In the genomic region with DNA sequence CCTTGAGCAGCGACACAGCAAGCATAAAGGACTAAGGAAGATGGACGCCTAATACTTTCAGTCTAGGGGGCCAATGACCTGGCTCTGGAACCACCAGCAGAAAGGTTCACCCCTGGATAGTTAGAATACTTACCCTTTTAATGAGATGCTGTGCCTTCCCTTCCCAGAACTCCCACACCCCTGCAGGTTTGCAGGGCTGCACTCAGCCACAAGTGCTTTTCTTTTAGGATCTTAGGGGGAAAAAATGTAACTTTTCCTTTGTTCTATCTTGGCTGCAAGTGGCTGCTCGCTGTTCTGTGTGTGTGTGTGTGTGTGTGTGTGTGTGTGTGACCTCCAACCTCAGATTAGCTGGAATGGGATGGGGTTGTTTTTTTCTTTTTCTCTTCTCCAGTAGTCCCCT, we compare ENCODE assay signal across 16 mouse cellular contexts. TPM values are rescaled to one million over a fixed set of nuclear protein-coding genes. Genes with fewer than 3 reads are reported as not detected.
DNase-seq lines count a peak whose midpoint lies in the region; ATAC-seq and TF ChIP-seq lines count a peak whose summit lies in the region.
"Had no signal": no experiment of that assay in that cellular context is flagged by ENCODE, and none has a peak within 500 bp of the region (broad histone marks: within the 10 kb centered on the region; RNA-seq: fewer than 3 reads in every experiment).

No protein-coding gene starts in this region.

- DNase-seq in heart, adult 2 months = no peak
- DNase-seq in midbrain, embryonic 10.5 days (ENCODE audit: low spot score) = no peak
- DNase-seq in frontal cortex, postnatal 10 days (ENCODE audit: low spot score in 2 of 2) = no peak
- no peak for DNase-seq in spleen, postnatal 4 days (ENCODE audit: low spot score in 2 of 2)
- DNase-seq in lung, postnatal 10 days = no peak
- DNase-seq: adrenal gland, postnatal 36 days; B cell, adult 2 months; liver, embryonic 13.5 days; right cerebral cortex, postnatal 4 days had no signal

- intact Hi-C loops in heart, adult 2 months (cut with DNase I) = no loop called here

- peaks cover 70% of the 10 kb centered on the region for H3K4me1 ChIP-seq in heart, embryonic 15.5 days (replicated peaks)
- H3K4me1 ChIP-seq in heart, adult 2 months (ENCODE audit: control insufficient read depth, insufficient read depth, low read length) = peaks cover 12% of the 10 kb centered on the region
- H3K4me1 ChIP-seq in forebrain, embryonic 13.5 days = peaks cover 94% of the 10 kb centered on the region
- H3K4me1 ChIP-seq in midbrain, embryonic 10.5 days = peaks cover 99% of the 10 kb centered on the region
- H3K4me1 ChIP-seq in stomach, embryonic 16.5 days (ENCODE audit: control insufficient read depth, insufficient read depth, low read length) = peaks cover 36% of the 10 kb centered on the region

- TF ChIP-seq CTCF in heart, adult 2 months (IDR thresholded peaks at IDR 0.05) = no peak

- ATAC-seq in heart, embryonic 15.5 days (replicated peaks; ENCODE audit: insufficient number of reproducible peaks, insufficient read depth, low FRiP score, low read depth) = no peak
- no peak for ATAC-seq in forebrain, embryonic 13.5 days
- ATAC-seq in stomach, embryonic 16.5 days (ENCODE audit: insufficient read depth, low FRiP score) = no peak
- ATAC-seq: Patski had no signal

- H3K27me3 ChIP-seq in heart, embryonic 15.5 days = no peaks in the 10 kb centered on the region
- no peaks in the 10 kb centered on the region for H3K27me3 ChIP-seq in heart, adult 2 months (ENCODE audit: control insufficient read depth, insufficient read depth, low read length)
- H3K27me3 ChIP-seq in forebrain, embryonic 13.5 days = no peaks in the 10 kb centered on the region
- no peaks in the 10 kb centered on the region for H3K27me3 ChIP-seq in midbrain, embryonic 10.5 days (ENCODE audit: low read depth, poor library complexity, severe bottlenecking)
- H3K27me3 ChIP-seq in stomach, embryonic 16.5 days (ENCODE audit: control insufficient read depth, insufficient read depth, low read length) = no peaks in the 10 kb centered on the region
- H3K27me3 ChIP-seq: liver, embryonic 13.5 days; Patski had no signal

- no peak overlapping the region for H3K4me3 ChIP-seq in heart, embryonic 15.5 days
- H3K4me3 ChIP-seq in heart, adult 2 months = no peak overlapping the region
- no peak overlapping the region for H3K4me3 ChIP-seq in forebrain, embryonic 13.5 days
- H3K4me3 ChIP-seq in midbrain, embryonic 10.5 days = peak overlapping the region; percentile 63; the same call in 1 of the 2 replicates
- no peak overlapping the region for H3K4me3 ChIP-seq in stomach, embryonic 16.5 days (replicated peaks; ENCODE audit: low read length)
- H3K4me3 ChIP-seq: erythroblast, embryonic 14.5 days; liver, embryonic 13.5 days had no signal

- no peak overlapping the region for H3K9ac ChIP-seq in heart, embryonic 15.5 days
- no peak overlapping the region for H3K9ac ChIP-seq in heart, adult 2 months (ENCODE audit: low read depth, low read length)
- peak overlapping the region; percentile 79; the same call in 1 of the 2 replicates for H3K9ac ChIP-seq in forebrain, embryonic 13.5 days
- H3K9ac ChIP-seq in stomach, embryonic 16.5 days (ENCODE audit: low read length) = no peak overlapping the region
- H3K9ac ChIP-seq: liver, embryonic 13.5 days had no signal

- no peaks in the 10 kb centered on the region for H3K9me3 ChIP-seq in heart, embryonic 15.5 days (replicated peaks)
- no peaks in the 10 kb centered on the region for H3K9me3 ChIP-seq in forebrain, embryonic 13.5 days (replicated peaks)
- H3K9me3 ChIP-seq in midbrain, embryonic 10.5 days (replicated peaks) = no peaks in the 10 kb centered on the region
- H3K9me3 ChIP-seq in stomach, embryonic 16.5 days (replicated peaks; ENCODE audit: control insufficient read depth, low read length) = no peaks in the 10 kb centered on the region
- H3K9me3 ChIP-seq: liver, embryonic 13.5 days had no signal

- H3K4me2 ChIP-seq in heart, embryonic 15.5 days = no peak overlapping the region
- peak overlapping the region; percentile 72; the same call in 1 of the 2 replicates for H3K4me2 ChIP-seq in forebrain, embryonic 13.5 days
- H3K4me2 ChIP-seq in stomach, embryonic 16.5 days (ENCODE audit: low read depth, low read length) = no peak overlapping the region
- H3K4me2 ChIP-seq: liver, embryonic 13.5 days had no signal

- WGBS in heart, embryonic 15.5 days = 86% methylated on average over 3 of the region's 3 CpGs
- 69% methylated on average over 3 of the region's 3 CpGs for WGBS in heart, adult 2 months
- 59% methylated on average over 3 of the region's 3 CpGs for WGBS in forebrain, embryonic 13.5 days
- WGBS in midbrain, embryonic 10.5 days = 63% methylated on average over 3 of the region's 3 CpGs
- 79% methylated on average over 3 of the region's 3 CpGs for WGBS in stomach, embryonic 16.5 days

- TF ChIP-seq POLR2A in heart, adult 2 months (IDR thresholded peaks at IDR 0.05; ENCODE audit: insufficient read depth, low read depth, low read length) = no peak

- no peaks in the 10 kb centered on the region for H3K79me2 ChIP-seq in heart, adult 2 months (replicated peaks; ENCODE audit: control insufficient read depth, insufficient read depth, low read length)

- H3K27ac ChIP-seq in heart, embryonic 15.5 days = peak overlapping the region; percentile 94; the same call in 1 of the 2 replicates
- no peak overlapping the region for H3K27ac ChIP-seq in heart, adult 2 months
- peak overlapping the region; percentile 98 for H3K27ac ChIP-seq in forebrain, embryonic 13.5 days
- H3K27ac ChIP-seq in midbrain, embryonic 10.5 days (replicated peaks) = peak overlapping the region; percentile 95
- H3K27ac ChIP-seq in stomach, embryonic 16.5 days (ENCODE audit: low read length) = peak overlapping the region; percentile 94; the same call in 1 of the 2 replicates
- H3K27ac ChIP-seq: liver, embryonic 13.5 days; macrophage had no signal

- TF ChIP-seq EP300 in heart, adult 2 months (IDR thresholded peaks at IDR 0.05; ENCODE audit: insufficient read depth, low read depth, low read length) = no peak

- H3K36me3 ChIP-seq in heart, embryonic 15.5 days = no peaks in the 10 kb centered on the region
- H3K36me3 ChIP-seq in heart, adult 2 months (ENCODE audit: control insufficient read depth, insufficient read depth, low read length) = no peaks in the 10 kb centered on the region; the same call in 1 of the 2 replicates
- H3K36me3 ChIP-seq in forebrain, embryonic 13.5 days (ENCODE audit: poor library complexity, severe bottlenecking) = no peaks in the 10 kb centered on the region
- peaks cover 14% of the 10 kb centered on the region for H3K36me3 ChIP-seq in midbrain, embryonic 10.5 days
- H3K36me3 ChIP-seq in stomach, embryonic 16.5 days (ENCODE audit: control insufficient read depth, insufficient read depth, low read length) = no peaks in the 10 kb centered on the region
- H3K36me3 ChIP-seq: liver, embryonic 13.5 days had no signal

RNA-seq across cellular contexts. Expression of a gene that starts 35.3 kb away (rescaled TPM):
- polyA plus RNA-seq in heart, embryonic 15.5 days (2015; fragmentation: Nextera tagmentation; extraction: Ambion mirVana) = 719 and 906 TPM in 2 replicates
- total RNA-seq in heart, adult 2 months (2021) = 10 to 100 TPM; 57.0 to 85.0 TPM
- 165 and 235 TPM in 2 replicates for polyA plus RNA-seq in heart, adult 2 months (2012; rRNA removed)
- polyA plus RNA-seq in forebrain, embryonic 13.5 days (2015; fragmentation: Nextera tagmentation; extraction: Ambion mirVana) = 10,586 and 11,102 TPM in 2 replicates
- 4,467 and 6,520 TPM in 2 replicates for polyA plus RNA-seq in midbrain, embryonic 10.5 days (2016; fragmentation: Nextera tagmentation; extraction: Ambion mirVana)
- 1,001 and 1,036 TPM in 2 replicates for polyA plus RNA-seq in stomach, embryonic 16.5 days (2015; fragmentation: Nextera tagmentation; extraction: Ambion mirVana)

RNA-seq across cellular contexts. Expression of a gene that starts 35.4 kb away (rescaled TPM):
- polyA plus RNA-seq in heart, embryonic 15.5 days (2015; fragmentation: Nextera tagmentation; extraction: Ambion mirVana) = not detected in 2 replicates
- total RNA-seq in heart, adult 2 months (2021) = not detected
- 26.2 TPM in 1 of 2 replicates, not detected in the other for polyA plus RNA-seq in heart, adult 2 months (2012; rRNA removed)
- polyA plus RNA-seq in forebrain, embryonic 13.5 days (2015; fragmentation: Nextera tagmentation; extraction: Ambion mirVana) = not detected in 2 replicates
- polyA plus RNA-seq in midbrain, embryonic 10.5 days (2016; fragmentation: Nextera tagmentation; extraction: Ambion mirVana) = not detected in 2 replicates
- not detected in 2 replicates for polyA plus RNA-seq in stomach, embryonic 16.5 days (2015; fragmentation: Nextera tagmentation; extraction: Ambion mirVana)
- total RNA-seq: adrenal gland, postnatal 36 days; left cerebral cortex, postnatal 10 days had no signal
- polyA plus RNA-seq: erythroblast, embryonic 14.5 days; liver, embryonic 13.5 days; Patski had no signal

RNA-seq across cellular contexts. Expression of a gene that starts 40.9 kb away (rescaled TPM):
- polyA plus RNA-seq in heart, embryonic 15.5 days (2015; fragmentation: Nextera tagmentation; extraction: Ambion mirVana) = 117 and 139 TPM in 2 replicates
- 10 to 100 TPM; 30.1 to 39.0 TPM for total RNA-seq in heart, adult 2 months (2021)
- polyA plus RNA-seq in heart, adult 2 months (2012; rRNA removed) = 58.6 and 74.4 TPM in 2 replicates
- polyA plus RNA-seq in forebrain, embryonic 13.5 days (2015; fragmentation: Nextera tagmentation; extraction: Ambion mirVana) = 97.6 and 102 TPM in 2 replicates
- polyA plus RNA-seq in midbrain, embryonic 10.5 days (2016; fragmentation: Nextera tagmentation; extraction: Ambion mirVana) = 118 and 129 TPM in 2 replicates
- polyA plus RNA-seq in stomach, embryonic 16.5 days (2015; fragmentation: Nextera tagmentation; extraction: Ambion mirVana) = 196 and 209 TPM in 2 replicates

RNA-seq across cellular contexts. Expression of a gene that starts 54.4 kb away (rescaled TPM):
- 1,310 and 1,493 TPM in 2 replicates for polyA plus RNA-seq in heart, embryonic 15.5 days (2015; fragmentation: Nextera tagmentation; extraction: Ambion mirVana)
- 100 to 1,000 TPM; 129 to 144 TPM for total RNA-seq in heart, adult 2 months (2021)
- 534 and 728 TPM in 2 replicates for polyA plus RNA-seq in heart, adult 2 months (2012; rRNA removed)
- polyA plus RNA-seq in forebrain, embryonic 13.5 days (2015; fragmentation: Nextera tagmentation; extraction: Ambion mirVana) = 1,607 and 1,715 TPM in 2 replicates
- 2,448 and 2,588 TPM in 2 replicates for polyA plus RNA-seq in midbrain, embryonic 10.5 days (2016; fragmentation: Nextera tagmentation; extraction: Ambion mirVana)
- 1,202 and 1,296 TPM in 2 replicates for polyA plus RNA-seq in stomach, embryonic 16.5 days (2015; fragmentation: Nextera tagmentation; extraction: Ambion mirVana)
